Mouse (Mus musculus): ENCODE data around the gene Stx1a. TPM values are rescaled to one million over a fixed set of nuclear protein-coding genes. Genes with fewer than 3 reads are reported as not detected.
"Not testable (repeated sequence)": the region's sequence is repeated elsewhere in the genome, so short reads cannot be mapped to it uniquely, and the experiment has no call there.

Gene Stx1a
- total RNA-seq, 2 experiments from 2014 or later: 4.5 to 5.1 TPM

- no peak for DNase-seq (ENCODE audit: low spot score in 2 of 2)
These were observed 14.7 kb downstream of the Stx1a start for GRCm38 (mm10) chr5:135037946-135038345.

GRCm38 (mm10) chr5:135039541-135039940, 16.3 kb downstream of the Stx1a start:
- no peak for DNase-seq (ENCODE audit: low spot score in 2 of 2)

GRCm38 (mm10) chr5:135040059-135040458, 16.8 kb downstream of the Stx1a start:
- DNase-seq (ENCODE audit: low spot score in 2 of 2): no peak

GRCm38 (mm10) chr5:135040777-135041176, 17.5 kb downstream of the Stx1a start:
- no peak for DNase-seq (ENCODE audit: low spot score in 2 of 2)

GRCm38 (mm10) chr5:135042105-135042788, 19.0 kb downstream of the Stx1a start:
- no peak for DNase-seq (ENCODE audit: low spot score in 2 of 2)

- no peak for DNase-seq (ENCODE audit: low spot score in 2 of 2)
These were observed 21.3 kb downstream of the Stx1a start for GRCm38 (mm10) chr5:135044575-135044974.

GRCm38 (mm10) chr5:135048539-135048938, 25.3 kb downstream of the Stx1a start:
- no peak for DNase-seq (ENCODE audit: low spot score in 2 of 2)

- DNase-seq (ENCODE audit: low spot score in 2 of 2): not testable (repeated sequence)
These were observed 26.0 kb downstream of the Stx1a start for GRCm38 (mm10) chr5:135049268-135049667.

GRCm38 (mm10) chr5:135053356-135053755, 30.1 kb downstream of the Stx1a start:
- no peak for DNase-seq (ENCODE audit: low spot score in 2 of 2)

- peak; percentile 95 to 98 for DNase-seq (ENCODE audit: low spot score in 2 of 2)
These were observed 40.5 kb downstream of the Stx1a start, which contains the start of gene Dnajc30 for GRCm38 (mm10) chr5:135063629-135064381. Gene Dnajc30 (plus strand): TSS chr5:135064202.

GRCm38 (mm10) chr5:135064382-135064766, 41.1 kb downstream of the Stx1a start:
- no peak for DNase-seq (ENCODE audit: low spot score in 2 of 2)

- DNase-seq (ENCODE audit: low spot score in 2 of 2): not testable (repeated sequence)
These were observed 41.7 kb downstream of the Stx1a start, which contains the start of gene Bud23 for GRCm38 (mm10) chr5:135064909-135065446. Gene Bud23 (minus strand): TSS chr5:135064959.

GRCm38 (mm10) chr5:135066008-135066407, 42.7 kb downstream of the Stx1a start:
- no peak for DNase-seq (ENCODE audit: low spot score in 2 of 2)

- no peak for DNase-seq (ENCODE audit: low spot score in 2 of 2)
These were observed 47.2 kb downstream of the Stx1a start for GRCm38 (mm10) chr5:135070448-135070847.

- no peak for DNase-seq (ENCODE audit: low spot score in 2 of 2)
These were observed 48.8 kb downstream of the Stx1a start for GRCm38 (mm10) chr5:135072061-135072460.

- DNase-seq (ENCODE audit: low spot score in 2 of 2): no peak
These were observed 49.4 kb downstream of the Stx1a start for GRCm38 (mm10) chr5:135072720-135073119.

- DNase-seq (ENCODE audit: low spot score in 2 of 2): no peak
These were observed 50.3 kb downstream of the Stx1a start for GRCm38 (mm10) chr5:135073349-135074150.

- no peak for DNase-seq (ENCODE audit: low spot score in 2 of 2)
These were observed 52.4 kb downstream of the Stx1a start for GRCm38 (mm10) chr5:135075655-135076054.

GRCm38 (mm10) chr5:135076368-135076767, 53.1 kb downstream of the Stx1a start:
- DNase-seq (ENCODE audit: low spot score in 2 of 2): no peak

GRCm38 (mm10) chr5:135076931-135077505, 53.7 kb downstream of the Stx1a start:
- peak in 1 of 2 experiments; percentile 25 for DNase-seq (ENCODE audit: low spot score in 2 of 2)

Measured in gastrocnemius, postnatal 4 days (tissue).